11 mouse cellular contexts compared by ENCODE assay signal in the genomic region with DNA sequence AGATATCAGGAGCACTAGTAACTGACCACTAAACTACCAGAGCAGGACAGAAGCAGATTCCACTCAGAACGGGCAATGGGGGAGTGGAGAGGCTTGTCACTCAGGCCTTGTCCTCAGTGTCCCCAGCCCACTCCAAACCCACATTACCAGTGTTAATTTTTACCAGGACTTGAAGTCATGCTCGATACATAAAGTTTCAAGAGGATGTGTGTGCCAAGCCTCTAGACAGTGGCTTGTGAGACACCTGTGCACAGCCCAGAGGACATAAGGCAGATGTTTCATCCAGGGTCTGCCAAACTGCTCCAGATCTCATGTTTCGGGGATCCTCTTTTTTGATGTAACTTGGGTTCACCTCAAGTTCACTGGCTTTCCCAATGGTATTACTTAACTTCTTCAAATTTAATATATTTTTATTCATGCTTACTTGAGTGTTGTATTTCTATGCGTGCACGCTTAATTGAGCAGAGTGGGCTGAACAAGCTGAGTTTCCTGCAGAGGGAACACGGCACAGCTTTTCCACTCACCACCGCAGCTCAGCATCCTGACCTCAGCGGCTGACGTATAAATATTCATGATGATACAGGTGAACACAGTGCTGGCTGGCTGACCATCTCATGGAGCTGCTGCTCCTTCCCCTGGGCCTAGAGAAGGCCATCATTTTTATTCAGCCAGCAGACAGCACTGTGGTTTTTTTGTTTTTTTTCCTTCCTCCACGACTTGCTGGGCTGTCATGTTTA.
DNase-seq lines count a peak whose midpoint lies in the region; ATAC-seq and TF ChIP-seq lines count a peak whose summit lies in the region.
"Had no signal": no experiment of that assay in that cellular context is flagged by ENCODE, and none has a peak within 500 bp of the region (broad histone marks: within the 10 kb centered on the region; RNA-seq: fewer than 3 reads in every experiment).

No protein-coding gene starts in this region.

- no peak overlapping the region for H3K4me2 ChIP-seq in neural tube, embryonic 11.5 days (ENCODE audit: low read depth)
- H3K4me2 ChIP-seq in limb, embryonic 12.5 days: no peak overlapping the region
- no peak overlapping the region for H3K4me2 ChIP-seq in stomach, embryonic 15.5 days
- H3K4me2 ChIP-seq: liver, embryonic 15.5 days had no signal

- no peaks in the 10 kb centered on the region for H3K36me3 ChIP-seq in neural tube, embryonic 11.5 days (ENCODE audit: control insufficient read depth, insufficient read depth, low read length)
- H3K36me3 ChIP-seq in limb, embryonic 12.5 days: peaks cover 9% of the 10 kb centered on the region; the same call in 1 of the 2 replicates
- no peaks in the 10 kb centered on the region for H3K36me3 ChIP-seq in stomach, embryonic 15.5 days
- H3K36me3 ChIP-seq: liver, embryonic 15.5 days had no signal

- no peak for TF ChIP-seq CTCF in gastrocnemius, adult 2 months (IDR thresholded peaks at IDR 0.05)

- intact Hi-C loops in gastrocnemius, adult 2 months (cut with DNase I): loop anchor here (5.0 kb wide), 1 partner anchor 55 kb away; no protein-coding TSS in a partner anchor
- intact Hi-C loops in gastrocnemius, postnatal 14 days (cut with DNase I; ENCODE audit: low total_unique reads): no loop called here

- no peak overlapping the region for H3K9ac ChIP-seq in neural tube, embryonic 11.5 days (ENCODE audit: low read length)
- H3K9ac ChIP-seq in limb, embryonic 12.5 days (replicated peaks): no peak overlapping the region
- H3K9ac ChIP-seq in stomach, embryonic 15.5 days: no peak overlapping the region
- H3K9ac ChIP-seq: liver, embryonic 15.5 days had no signal

- H3K4me3 ChIP-seq in gastrocnemius, adult 2 months: no peak overlapping the region
- H3K4me3 ChIP-seq in neural tube, embryonic 11.5 days (ENCODE audit: low read depth, low read length): no peak overlapping the region
- no peak overlapping the region for H3K4me3 ChIP-seq in limb, embryonic 12.5 days (replicated peaks)
- H3K4me3 ChIP-seq in stomach, embryonic 15.5 days (replicated peaks): no peak overlapping the region
- H3K4me3 ChIP-seq: erythroblast, embryonic 14.5 days; liver, embryonic 15.5 days had no signal

- WGBS in neural tube, embryonic 11.5 days: 29% methylated on average over 10 of the region's 10 CpGs
- 47% methylated on average over 10 of the region's 10 CpGs for WGBS in limb, embryonic 12.5 days
- WGBS in stomach, embryonic 15.5 days: 42% methylated on average over 10 of the region's 10 CpGs

- H3K4me1 ChIP-seq in neural tube, embryonic 11.5 days (ENCODE audit: control insufficient read depth, insufficient read depth, low read length): peaks cover 21% of the 10 kb centered on the region
- H3K4me1 ChIP-seq in limb, embryonic 12.5 days (replicated peaks): peaks cover 28% of the 10 kb centered on the region
- peaks cover 15% of the 10 kb centered on the region; the same call in 1 of the 2 replicates for H3K4me1 ChIP-seq in stomach, embryonic 15.5 days
- H3K4me1 ChIP-seq: liver, embryonic 15.5 days had no signal

- H3K9me3 ChIP-seq in neural tube, embryonic 11.5 days (ENCODE audit: control insufficient read depth, low read length): no peaks in the 10 kb centered on the region
- H3K9me3 ChIP-seq in limb, embryonic 12.5 days: 0 out of 2 replicates have a peak, but pooled peaks cover 3% of the 10 kb centered on the region
- H3K9me3 ChIP-seq in stomach, embryonic 15.5 days: no peaks in the 10 kb centered on the region
- H3K9me3 ChIP-seq: liver, embryonic 15.5 days had no signal

- no peaks in the 10 kb centered on the region for H3K27me3 ChIP-seq in neural tube, embryonic 11.5 days (ENCODE audit: control insufficient read depth, insufficient read depth, low read length)
- no peaks in the 10 kb centered on the region for H3K27me3 ChIP-seq in limb, embryonic 12.5 days
- no peaks in the 10 kb centered on the region for H3K27me3 ChIP-seq in stomach, embryonic 15.5 days (replicated peaks)
- H3K27me3 ChIP-seq: liver, embryonic 15.5 days had no signal

- ATAC-seq in neural tube, embryonic 11.5 days (ENCODE audit: insufficient read depth, low FRiP score, low TSS enrichment): no peak
- ATAC-seq in limb, embryonic 12.5 days (ENCODE audit: insufficient number of reproducible peaks, insufficient read depth, low FRiP score, low TSS enrichment, low read depth): no peak
- 0 out of 2 replicates have a peak, but pooled peaks have one; percentile 21 for ATAC-seq in stomach, embryonic 15.5 days (ENCODE audit: insufficient read depth, low FRiP score, low read depth)

- DNase-seq in gastrocnemius, adult 2 months: no peak
- no peak for DNase-seq in gastrocnemius, postnatal 14 days
- DNase-seq in neural tube, embryonic 11.5 days (ENCODE audit: low spot score): no peak
- DNase-seq in neural tube, embryonic 10.5 days (ENCODE audit: extremely low spot score, low spot score): no peak
- DNase-seq in liver: no peak
- DNase-seq in gastrocnemius, postnatal 25 days: no peak
- DNase-seq: kidney, adult 2 months had no signal

- H3K27ac ChIP-seq in gastrocnemius, adult 2 months: peak overlapping the region; percentile 68
- peak overlapping the region; percentile 75; the same call in 1 of the 2 replicates for H3K27ac ChIP-seq in neural tube, embryonic 11.5 days (ENCODE audit: low read depth, low read length)
- H3K27ac ChIP-seq in limb, embryonic 12.5 days: peak overlapping the region; percentile 87
- H3K27ac ChIP-seq in stomach, embryonic 15.5 days: peak overlapping the region; percentile 84
- H3K27ac ChIP-seq: liver, embryonic 15.5 days had no signal
